Mouse (Mus musculus) kidney, adult 11 months (tissue): Measurements from ENCODE around the gene Pld5.
A peak's percentile ranks its signal among the peaks of the same experiment; 100 is the strongest.

ENCODE experiments used
- DNase-seq: peaks from one replicate; pipeline ENCODE4 v3.0.0; 2022

Gene Pld5

GRCm38 (mm10) chr1:176274667-176275610 lies at the start of gene Pld5:
Gene Pld5, minus strand, starts transcription at chr1:176275312.
- no peak for DNase-seq

GRCm38 (mm10) chr1:176315063-176315462 lies 40.0 kb upstream of the Pld5 start:
- DNase-seq = no peak

DNA sequence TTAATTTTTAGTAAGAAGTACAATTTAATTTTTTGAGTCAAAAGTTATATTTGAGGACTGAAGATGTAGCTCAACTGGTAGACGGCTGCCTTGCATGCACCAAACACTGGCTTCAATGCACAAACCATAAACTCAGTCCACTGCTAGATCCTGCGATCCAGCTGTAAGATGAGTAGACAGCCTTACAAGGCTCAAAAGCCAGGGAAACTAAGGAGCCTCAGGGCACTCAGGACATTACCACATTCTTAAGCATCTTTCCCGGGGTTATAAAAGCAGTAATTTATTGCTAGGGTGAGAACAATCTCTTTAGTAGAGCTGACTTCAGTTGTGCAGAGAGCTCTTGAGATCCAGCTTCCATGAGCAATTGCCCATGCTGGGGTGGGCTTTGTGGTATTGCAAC lies 35.1 kb upstream of the Pld5 start:
- DNase-seq = no peak

- DNase-seq = no peak
Measured at GRCm38 (mm10) chr1:176289396-176289795, 14.3 kb upstream of the Pld5 start.

- DNase-seq = no peak
Measured at GRCm38 (mm10) chr1:176275611-176275980, 484 bp upstream of the Pld5 start.

GRCm38 (mm10) chr1:176248717-176249030 lies 26.4 kb downstream of the Pld5 start:
- DNase-seq = no peak

DNA sequence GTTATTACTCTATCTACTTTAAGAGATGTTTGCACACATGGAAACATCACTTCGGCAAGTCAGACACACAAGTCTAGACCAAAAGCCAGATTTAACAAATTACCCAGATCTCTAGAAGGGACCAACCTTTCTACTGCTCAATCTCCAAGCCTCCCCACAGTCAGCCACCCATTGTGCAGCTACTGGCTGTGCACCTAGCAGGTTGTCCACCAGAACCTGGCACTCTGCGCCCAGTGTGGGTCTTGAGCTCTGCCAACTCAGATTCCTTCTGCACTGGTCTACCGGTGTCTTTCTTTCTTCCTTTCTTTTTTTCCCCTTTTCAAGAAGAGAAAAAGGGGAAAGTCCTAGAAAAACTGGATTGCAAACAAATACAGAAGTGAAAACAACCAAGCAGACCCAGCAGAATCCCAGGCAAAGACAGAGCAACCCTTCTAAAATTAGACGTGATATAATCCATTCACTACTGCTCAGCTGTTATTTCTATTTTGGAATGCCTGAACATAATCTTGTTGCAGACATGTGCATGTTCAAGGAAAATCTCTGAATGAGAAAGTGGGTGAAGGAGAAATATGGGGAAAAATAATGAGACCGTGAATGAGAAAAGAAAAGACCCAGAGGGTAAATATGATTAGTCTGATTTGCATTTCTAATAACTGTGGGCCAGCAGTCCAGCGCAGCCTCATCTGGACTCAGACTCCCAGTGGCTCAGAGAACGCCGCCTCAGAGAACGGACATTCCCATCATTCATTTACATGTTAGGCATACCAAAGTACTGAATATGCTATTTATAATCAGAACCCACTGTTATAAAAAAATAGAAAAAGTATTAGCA lies 27.0 kb downstream of the Pld5 start:
- DNase-seq = no peak

DNA sequence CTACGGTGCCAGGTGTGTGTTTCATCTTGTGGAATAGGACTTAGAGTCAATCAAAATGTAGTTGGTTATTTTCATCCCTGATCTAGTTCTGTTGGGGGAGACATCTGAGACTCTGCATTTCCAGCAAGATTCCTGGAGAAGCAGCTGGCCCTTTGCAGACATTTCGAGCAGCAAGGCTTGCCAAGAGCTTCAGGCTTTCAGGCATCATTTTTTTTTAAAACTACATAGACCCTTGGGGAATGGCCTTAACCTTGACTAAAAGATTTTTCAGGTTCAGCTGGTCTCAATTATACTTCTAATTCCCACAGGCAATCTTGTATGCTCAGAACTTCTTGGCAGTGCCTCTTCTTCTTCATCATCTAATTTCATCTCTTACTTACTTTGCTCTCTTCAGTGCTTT lies 35.9 kb downstream of the Pld5 start:
- no peak for DNase-seq

DNA sequence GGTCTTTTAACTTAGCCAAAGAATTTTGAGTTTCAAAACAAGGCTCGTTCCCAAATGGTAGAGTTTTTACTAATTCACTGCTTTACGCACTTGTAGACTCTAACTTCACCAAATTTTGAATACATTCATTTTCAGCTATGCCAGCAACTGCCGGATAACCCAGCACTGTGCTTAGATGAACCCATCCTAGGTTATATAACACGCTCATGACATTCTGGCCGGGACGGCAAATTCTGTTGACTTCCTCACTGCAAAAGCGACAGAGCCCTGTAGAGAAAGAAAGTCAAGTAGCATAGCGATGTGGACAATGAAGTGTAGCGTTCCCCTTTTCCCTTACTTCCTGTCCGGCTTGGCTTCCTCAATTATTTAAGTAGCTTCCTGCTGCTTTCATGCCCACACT lies 51.3 kb downstream of the Pld5 start:
- no peak for DNase-seq

- peak; percentile 24 for DNase-seq
Measured at GRCm38 (mm10) chr1:176223196-176223595, 51.9 kb downstream of the Pld5 start.

- DNase-seq = no peak
Measured at GRCm38 (mm10) chr1:176218217-176218616, 56.9 kb downstream of the Pld5 start.

- no peak for DNase-seq
Measured at GRCm38 (mm10) chr1:176213645-176214221, 61.4 kb downstream of the Pld5 start.

- DNase-seq = no peak
Measured at GRCm38 (mm10) chr1:176212922-176213644, 62.0 kb downstream of the Pld5 start.

GRCm38 (mm10) chr1:176210803-176211202 lies 64.3 kb downstream of the Pld5 start:
- DNase-seq = no peak

DNA sequence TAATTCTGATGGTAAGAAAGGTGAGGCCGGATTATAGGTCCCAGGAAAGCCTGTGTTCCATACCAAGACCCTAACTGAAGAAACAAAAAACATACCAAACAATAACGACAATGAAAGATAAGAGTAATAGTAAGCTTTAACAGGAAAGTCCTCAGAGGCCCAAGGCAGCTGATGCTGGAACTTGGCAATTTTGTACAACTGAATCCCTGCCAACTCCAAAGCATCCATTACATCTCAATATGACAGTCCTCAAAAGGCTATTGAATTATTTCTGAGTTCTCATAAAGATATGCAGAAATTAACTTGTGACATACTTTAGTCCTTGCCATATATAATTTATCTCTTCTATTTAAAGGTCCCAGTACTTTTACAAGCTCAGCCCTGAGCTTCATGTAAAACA lies 67.1 kb downstream of the Pld5 start:
- no peak for DNase-seq

DNA sequence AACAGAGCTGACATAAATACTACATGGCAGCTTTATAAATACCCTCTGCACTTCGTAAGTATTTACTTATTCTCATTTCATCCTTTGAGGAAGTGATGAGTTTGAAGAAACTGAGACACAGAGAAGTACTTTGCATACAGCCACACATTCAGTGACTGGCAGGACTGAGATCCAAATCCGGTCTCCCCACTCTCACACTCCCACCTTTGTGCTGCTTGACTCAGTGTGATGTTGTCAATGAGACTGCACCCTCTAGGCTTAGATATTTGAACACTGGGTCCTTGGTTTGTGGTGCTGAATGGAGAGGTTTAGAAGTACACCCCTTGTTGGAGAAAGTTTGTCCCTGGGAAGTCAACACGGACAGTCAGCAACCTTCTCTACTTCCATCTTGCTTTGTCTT lies 72.8 kb downstream of the Pld5 start:
- DNase-seq = no peak

DNA sequence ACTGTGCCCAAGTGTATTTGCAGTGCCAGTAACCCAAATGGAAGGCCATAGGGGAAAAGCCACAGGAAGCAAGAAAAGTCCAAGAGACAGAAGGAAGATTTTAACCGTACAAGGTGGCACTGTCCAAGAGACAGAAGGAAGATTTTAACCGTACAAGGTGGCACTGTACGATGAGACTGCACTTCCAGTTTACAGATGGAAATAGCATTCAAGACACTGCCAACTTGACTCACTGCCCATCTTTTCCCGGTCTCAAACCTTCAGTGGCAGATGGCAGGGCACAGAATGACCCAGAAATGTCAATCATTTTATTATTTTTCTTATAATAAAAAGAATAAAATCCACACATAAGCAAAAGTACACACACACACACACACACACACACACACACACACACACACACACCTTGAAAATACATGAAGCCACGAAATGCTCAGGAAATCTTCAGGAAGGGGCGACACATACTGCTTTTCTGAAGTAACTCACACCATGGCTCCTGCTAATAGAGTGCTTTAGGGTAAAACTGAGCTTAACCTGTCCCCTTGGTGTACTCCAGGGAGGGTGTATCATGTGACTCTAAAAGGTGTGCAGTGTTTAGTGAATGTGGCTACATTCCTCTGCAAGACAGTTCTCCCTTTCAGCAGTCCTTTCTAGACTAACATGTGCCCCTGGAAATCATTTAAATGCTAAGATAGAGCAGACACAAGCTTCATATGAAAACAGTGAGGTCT lies 77.9 kb downstream of the Pld5 start:
- no peak for DNase-seq

DNA sequence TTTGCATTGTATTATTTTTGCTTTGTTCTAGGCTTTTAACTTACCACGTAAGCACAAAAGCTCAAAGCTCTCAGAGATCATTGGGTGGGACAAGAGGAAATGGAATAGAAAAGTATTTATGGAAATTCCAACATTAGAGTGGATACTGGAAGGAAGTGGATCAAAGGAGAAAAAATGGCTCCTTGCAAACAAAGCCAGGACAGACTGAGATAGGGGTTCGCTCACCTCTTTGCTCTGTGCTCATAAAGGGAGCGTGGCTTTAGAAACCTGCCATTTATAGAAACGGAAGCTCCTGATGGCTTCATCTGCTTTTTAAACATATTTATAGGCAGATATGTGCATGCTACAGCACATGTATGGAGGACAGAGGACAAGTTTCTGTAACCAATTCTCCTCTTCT lies 78.8 kb downstream of the Pld5 start:
- DNase-seq = no peak

DNA sequence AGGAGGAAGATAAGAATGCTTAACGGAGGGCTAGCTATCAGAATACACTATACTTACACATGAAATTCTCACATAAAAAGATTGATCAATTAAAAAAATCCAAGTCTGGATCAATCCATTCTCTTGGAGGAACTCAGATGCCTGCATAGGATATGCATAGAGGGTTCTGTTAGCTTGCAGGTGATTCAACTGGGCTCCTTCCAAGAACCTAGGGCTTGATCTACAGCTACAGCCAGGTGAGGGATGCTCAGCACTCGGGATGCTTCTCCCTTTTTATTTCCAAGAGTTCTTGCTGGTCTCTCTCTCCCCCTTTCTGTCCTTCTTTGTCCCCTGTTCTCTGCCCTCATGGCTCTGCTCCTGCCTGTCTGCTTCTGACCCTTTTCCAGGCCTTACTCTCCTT lies 80.4 kb downstream of the Pld5 start:
- DNase-seq = no peak

DNA sequence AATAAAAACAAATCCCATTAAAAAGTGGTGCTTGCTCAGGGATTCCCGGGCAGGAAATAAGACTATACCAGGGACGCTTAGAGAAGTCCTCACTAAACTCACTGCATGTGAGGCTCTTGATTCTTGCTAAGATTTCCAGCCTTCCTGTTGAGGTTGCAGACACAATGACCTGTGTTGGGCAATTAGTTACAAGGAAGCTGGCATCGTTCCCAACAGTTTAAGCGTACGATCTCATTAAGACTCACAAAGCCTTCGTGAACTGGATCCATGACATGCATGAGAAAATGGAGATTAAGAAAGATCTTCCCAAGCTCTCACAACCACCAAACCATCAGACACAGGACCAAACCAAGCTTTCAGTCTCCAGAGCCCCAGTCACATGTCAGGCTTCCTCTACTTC lies 91.1 kb downstream of the Pld5 start:
- DNase-seq = no peak

- no peak for DNase-seq
Measured at GRCm38 (mm10) chr1:176174971-176175370, 100.1 kb downstream of the Pld5 start.

GRCm38 (mm10) chr1:176167784-176168183 lies 107.3 kb downstream of the Pld5 start:
- no peak for DNase-seq
